Mouse (Mus musculus) right cerebral cortex, postnatal 36 days (tissue): ENCODE results near the gene Prmt2.
A peak's percentile ranks its signal among the peaks of the same experiment; 100 is the strongest.

ENCODE experiments used
- DNase-seq, 2 experiments: peaks; one replicate each; pipeline ENCODE4 v3.0.0; 2022; ENCODE audit warnings: low spot score in 2 of 2, mixed read lengths in 1 of 2

Prmt2 gene

DNA sequence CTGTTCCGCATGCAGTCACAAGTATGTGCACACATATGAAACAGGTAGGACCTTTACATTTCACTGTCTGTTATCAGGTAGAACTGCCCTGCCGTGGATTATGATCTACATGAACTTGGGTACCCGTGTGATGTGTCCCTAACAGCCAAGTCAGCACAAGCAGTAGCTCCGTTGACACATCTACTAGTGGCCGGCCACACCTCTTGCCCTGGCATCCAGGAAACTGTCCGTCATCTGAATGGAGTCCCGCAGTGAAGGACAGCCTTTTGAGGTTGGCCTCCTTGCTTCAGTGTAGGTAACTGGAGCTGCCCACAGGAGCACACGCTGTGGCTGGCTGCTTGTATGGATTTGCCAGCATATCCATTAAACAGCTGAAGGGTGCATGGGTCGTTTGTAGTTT, 19.4 kb downstream of the Prmt2 start:
- DNase-seq = no peak

DNA sequence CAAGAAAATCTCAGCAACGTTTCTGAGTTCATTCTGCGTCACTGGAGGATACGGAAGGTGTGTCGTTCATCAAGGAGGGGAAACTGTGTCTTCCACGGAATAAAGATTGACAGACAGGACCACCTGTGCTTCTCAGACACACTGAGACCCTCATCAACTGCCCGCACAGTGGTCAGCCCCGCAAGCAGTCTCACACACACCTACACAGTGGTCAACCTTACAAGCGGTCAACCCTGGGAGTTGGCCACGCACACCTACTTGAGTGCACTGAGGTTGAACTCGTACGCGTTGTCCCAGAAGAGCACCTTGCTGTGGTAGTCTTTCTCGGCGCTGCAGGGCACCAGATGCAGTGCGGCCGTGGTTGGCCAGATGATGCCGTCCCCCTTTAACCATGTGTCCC, 20.6 kb downstream of the Prmt2 start:
- no peak for DNase-seq

DNA sequence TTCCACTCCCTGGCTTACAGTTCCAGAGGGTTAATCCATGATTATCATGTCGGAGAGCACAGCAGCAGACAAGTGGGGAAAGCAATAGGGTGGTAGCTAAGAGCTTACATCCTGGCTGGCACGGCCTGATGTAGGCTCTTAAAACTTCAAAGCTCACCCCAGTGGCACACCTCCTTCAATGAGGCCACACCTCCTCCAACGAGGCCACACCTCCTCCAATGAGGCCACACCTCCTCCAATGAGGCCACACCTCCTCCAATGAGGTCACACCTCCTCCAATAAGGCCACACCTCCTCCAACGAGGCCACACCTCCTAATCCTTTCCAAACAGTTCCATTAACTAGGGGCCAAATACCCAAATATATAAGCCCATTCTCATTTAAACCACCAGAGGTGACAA, 23.5 kb downstream of the Prmt2 start:
- DNase-seq = no peak

DNA sequence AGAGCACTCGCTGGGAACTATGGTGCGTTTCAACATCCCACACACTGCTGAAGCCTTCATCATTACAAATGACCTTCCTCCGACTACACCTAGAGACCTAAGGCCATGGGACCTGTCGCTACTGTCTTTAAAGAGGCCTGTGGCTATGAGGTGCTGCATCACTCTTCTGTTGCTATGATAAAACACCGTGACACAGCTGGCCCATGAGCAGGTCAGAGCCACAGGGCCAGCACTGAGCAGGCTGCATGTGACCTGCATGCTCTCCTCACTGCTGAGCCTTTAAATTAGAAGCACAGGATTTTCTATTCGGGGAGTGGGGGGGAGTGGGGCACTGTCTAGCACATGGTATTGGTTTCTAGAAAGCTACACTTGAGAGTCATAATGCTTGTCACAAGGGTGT, 25.5 kb downstream of the Prmt2 start:
- no peak for DNase-seq

DNA sequence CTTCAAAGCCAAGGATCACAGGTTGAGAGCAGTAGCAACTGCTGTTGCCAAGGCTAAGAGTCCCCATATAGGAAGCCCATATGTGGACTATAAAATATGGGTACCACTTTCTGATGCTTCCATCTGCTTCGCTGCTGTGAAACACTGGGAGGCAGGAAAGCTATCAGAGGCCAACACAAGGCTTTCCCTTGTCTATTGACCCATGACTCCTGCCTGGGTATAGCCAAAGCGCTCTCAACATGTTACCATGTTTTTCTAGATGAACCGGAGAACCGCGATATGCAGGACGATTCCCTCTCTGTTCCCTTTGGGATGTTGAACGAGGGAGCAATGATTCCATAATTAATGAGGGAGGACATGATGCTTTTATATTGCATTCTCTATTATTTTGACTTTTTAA, 26.9 kb downstream of the Prmt2 start:
- DNase-seq = no peak

DNA sequence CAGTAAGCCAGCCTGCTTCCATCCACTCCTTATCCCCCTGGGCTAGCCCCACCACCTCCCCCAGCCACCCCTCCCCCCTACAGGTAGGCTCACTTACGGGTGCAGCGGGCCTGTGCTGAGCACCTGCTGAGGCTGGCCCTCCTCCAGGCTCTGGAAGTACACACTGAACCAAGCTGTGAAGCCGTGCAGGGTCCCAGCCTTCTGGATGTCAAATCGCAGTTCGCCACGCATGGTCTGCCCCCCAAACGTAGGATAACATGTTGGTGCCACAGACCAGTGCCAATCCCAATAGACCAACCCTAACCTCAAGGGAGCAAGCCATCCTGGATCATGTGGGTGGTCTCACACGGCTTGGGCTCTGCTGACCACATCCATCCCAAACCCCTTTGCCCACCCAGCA, 28.4 kb downstream of the Prmt2 start:
- DNase-seq = no peak

DNA sequence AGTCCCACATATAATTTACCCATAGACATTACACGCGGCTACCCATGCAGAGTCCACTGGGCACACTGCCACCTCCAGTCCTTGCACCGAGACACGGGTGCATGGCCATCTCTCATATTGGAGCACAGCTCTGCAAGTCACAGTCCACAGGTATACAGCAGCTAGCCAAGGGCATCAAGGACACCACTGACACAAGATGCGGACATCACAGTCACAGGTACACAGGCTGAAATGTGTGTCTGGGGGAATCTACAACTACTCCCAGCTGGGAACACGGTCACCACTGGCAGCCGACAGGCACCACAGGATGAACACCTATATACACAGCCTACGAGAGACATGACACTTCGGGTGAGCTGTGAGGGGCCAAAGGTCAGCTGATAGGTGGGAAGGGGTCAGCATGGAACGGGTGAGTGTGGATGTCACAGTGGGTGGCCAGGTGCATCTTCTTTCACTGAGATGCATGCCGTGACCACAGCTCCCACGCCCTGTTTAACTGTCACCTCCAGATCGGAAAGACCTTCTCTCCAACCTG, 30.3 kb downstream of the Prmt2 start:
- DNase-seq = no peak

DNA sequence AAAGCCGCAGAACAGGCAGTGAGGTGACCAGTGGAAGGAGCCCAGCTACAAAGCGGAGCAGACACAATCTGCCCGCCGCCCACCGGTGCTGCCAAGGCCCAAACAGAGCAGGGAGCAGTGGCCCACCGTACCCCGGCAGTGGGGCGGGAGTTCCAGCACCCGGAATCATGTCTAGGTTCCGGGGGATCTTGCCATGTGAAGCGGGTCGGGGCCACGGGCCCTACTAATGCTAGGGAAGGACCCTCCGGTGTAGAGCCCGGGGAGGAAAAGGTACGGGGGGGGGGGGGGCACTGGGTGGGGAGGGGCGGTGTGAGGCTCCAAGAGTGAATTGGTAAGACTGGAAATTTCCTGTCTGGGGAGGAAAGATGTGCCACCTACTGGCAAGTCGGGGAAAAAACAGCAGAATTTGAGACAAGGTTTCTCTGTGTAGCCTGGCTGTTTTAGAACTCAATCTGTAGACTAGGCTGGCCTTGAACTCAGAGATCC, 33.8 kb downstream of the Prmt2 start:
- no peak for DNase-seq

DNA sequence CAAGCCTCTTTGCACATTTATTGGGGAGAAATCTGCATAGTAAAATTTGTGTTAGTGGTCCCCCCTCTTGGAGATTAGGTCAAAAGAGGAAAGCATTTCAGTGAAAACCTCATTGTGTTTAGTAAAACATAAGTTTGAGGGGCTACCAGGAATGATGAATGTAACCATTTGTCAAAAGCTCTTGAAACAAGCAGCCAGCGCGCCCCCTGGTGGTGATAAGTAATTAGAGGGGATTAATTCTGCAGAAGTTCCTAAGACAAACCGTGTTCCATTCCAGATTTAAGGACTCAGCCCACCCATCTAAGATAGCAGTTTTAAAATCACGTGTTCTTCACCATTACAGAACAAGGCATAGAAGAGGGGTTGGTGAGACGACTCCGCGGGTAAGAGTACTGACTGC, 35.7 kb downstream of the Prmt2 start:
- peak; percentile 41 to 52 for DNase-seq

DNA sequence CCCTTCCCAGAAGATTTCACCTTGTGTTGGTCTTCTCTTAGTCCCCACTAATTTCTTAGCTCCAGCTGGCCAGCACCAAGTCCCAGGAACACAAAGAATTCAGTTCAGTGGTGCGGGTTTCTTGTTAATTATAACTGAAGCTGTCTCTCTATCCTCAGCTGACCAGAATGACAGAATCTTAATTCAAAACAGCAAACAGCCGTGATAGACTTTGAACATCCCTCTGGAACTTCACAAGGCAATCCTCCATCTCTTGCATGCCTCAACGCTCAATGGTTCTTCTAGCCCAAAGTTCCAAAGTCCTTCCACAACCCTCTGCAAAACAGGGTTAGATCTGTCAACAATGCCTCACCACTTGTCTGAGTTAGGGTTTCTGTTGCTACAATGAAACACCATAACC, 36.2 kb downstream of the Prmt2 start:
- DNase-seq = no peak

DNA sequence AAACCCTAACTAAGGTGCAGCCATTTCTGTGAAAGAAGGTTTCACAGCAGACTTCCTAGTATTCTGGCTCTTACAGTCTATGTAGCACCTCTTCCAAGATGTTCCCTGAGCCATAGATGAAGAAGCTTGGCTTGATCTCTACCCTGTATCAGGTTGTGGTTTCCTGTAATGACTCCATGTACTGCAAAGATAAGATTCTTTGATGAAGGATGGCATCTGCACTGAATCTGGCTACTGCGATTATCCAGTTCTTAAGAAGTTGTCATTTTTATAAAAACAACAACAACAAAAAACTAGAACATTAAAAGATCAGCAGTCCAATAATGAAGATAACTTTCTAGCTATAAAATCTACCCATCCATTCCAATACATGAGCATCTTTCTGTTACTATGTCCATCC, 49.7 kb downstream of the Prmt2 start:
- no peak for DNase-seq

DNA sequence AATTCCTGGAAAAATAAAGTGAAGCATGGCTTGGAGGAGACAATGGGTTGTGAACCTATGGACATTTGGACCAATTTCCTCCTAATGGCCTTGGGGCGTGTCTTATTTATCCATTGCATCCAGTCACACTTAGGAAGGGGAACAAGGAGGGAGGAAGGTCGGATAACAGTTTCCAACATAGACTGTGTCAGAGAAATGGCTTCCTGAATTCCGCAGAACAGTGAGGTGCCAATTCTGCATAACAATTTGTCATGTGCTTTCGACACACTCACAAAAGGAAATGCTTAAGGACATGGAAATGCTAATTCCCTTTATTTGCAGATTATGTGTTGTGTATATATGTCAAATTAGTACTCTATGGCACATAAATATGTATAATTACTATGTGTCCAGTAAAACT, 52.4 kb downstream of the Prmt2 start:
- DNase-seq = no peak

DNA sequence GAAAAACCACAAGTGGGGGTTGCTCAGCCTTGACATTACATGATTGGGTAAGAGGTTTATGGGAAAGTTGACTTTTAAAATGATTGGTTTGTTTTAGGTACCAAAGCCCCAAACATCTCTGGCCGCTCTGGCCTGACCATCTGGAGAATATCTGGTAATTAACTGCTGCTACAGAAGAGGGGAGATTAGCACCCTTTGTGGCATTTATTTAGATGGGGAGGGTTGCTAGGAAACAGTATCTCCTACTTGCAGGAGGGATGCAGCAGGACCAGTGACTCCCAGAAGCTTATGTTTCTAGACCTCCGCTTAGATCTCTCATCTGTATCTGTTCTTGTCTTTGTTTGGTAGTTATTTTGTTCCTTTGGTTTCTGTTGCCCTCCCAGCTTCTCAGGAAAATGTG, 62.8 kb downstream of the Prmt2 start:
- DNase-seq = no peak

DNA sequence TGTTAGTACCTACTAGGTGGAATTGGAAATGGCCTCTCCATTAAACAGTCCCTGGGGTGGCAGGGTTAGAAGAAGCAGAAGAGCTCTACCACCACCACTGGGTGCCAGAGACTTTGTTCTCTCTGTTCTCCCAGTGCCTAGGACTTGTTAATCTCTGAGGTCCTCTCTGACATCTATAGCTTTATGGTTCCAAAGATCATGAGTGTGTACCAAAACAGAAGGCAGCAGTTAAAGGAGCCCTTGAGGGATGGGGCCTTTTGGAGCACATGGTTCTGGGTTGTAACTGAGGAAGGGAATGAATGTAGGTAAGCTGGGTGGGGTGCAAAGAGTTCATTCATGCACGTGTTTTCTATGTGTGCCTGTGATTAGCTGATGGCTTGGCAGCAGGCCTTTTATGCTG, 79.7 kb downstream of the Prmt2 start:
- DNase-seq = no peak

DNA sequence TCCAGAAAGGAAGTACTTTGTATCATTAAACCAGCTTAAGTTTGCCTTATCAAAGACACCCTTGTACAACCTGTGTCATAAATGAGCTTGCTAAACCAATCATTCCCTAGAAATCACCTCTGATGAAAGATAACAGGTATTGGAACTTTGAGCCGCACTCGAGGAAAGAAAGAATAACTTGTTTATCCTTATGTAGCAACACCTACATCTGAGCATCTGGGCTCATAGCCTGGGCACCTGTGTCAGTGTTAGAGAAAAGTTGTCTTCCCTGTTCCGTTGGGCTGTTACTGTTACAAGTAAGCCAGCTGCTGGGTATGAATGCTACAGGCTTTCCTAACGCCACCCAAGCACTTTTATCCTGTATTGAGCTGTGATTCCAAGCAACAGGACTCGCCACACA, 80.1 kb downstream of the Prmt2 start:
- DNase-seq = no peak
